25 mouse cellular contexts compared by ENCODE assay signal in genomic region chr19:33851061-33851460, GRCm38 (mm10).
A peak's percentile ranks its signal among the peaks of the same experiment; 100 is the strongest.
DNase-seq lines count a peak whose midpoint lies in the region; ATAC-seq and TF ChIP-seq lines count a peak whose summit lies in the region.
"Had no signal": no experiment of that assay in that cellular context is flagged by ENCODE, and none has a peak within 500 bp of the region (broad histone marks: within the 10 kb centered on the region; RNA-seq: fewer than 3 reads in every experiment).

No protein-coding gene starts in this region.

- no peak overlapping the region for H3K4me3 ChIP-seq in hindbrain, embryonic 13.5 days
- no peak overlapping the region for H3K4me3 ChIP-seq in hindbrain, embryonic 14.5 days (replicated peaks; ENCODE audit: low read length)
- H3K4me3 ChIP-seq in neural tube, embryonic 11.5 days (ENCODE audit: low read depth, low read length): no peak overlapping the region
- H3K4me3 ChIP-seq in neural tube, embryonic 15.5 days (replicated peaks): no peak overlapping the region
- no peak overlapping the region; a peak in 1 of 4 replicates for H3K4me3 ChIP-seq in ES-E14 (ENCODE audit: insufficient read depth in 1 of 2, low read depth in 1 of 2, low read length in 2 of 2, poor library complexity in 1 of 2, severe bottlenecking in 1 of 2)
- H3K4me3 ChIP-seq in forebrain, embryonic 16.5 days (replicated peaks; ENCODE audit: low read length): no peak overlapping the region
- H3K4me3 ChIP-seq: embryonic facial prominence, embryonic 15.5 days; erythroblast, embryonic 14.5 days; forebrain, embryonic 15.5 days; heart, embryonic 13.5 days; intestine, embryonic 15.5 days had no signal

- WGBS in hindbrain, embryonic 13.5 days: 31% methylated on average over 4 of the region's 4 CpGs
- 39% methylated on average over 4 of the region's 4 CpGs for WGBS in hindbrain, embryonic 14.5 days
- WGBS in neural tube, embryonic 11.5 days: 65% methylated on average over 4 of the region's 4 CpGs
- WGBS in neural tube, embryonic 15.5 days: 35% methylated on average over 4 of the region's 4 CpGs
- WGBS in forebrain, embryonic 16.5 days: 44% methylated on average over 4 of the region's 4 CpGs

- in situ Hi-C loops in ES-E14 (cut with MboI; ENCODE audit: low sequenced_read_pairs in 2 of 2, unreplicated experiment in 2 of 2): no loop called here

- no peaks in the 10 kb centered on the region for H3K9me3 ChIP-seq in hindbrain, embryonic 13.5 days
- no peaks in the 10 kb centered on the region for H3K9me3 ChIP-seq in hindbrain, embryonic 14.5 days (ENCODE audit: control insufficient read depth, low read length)
- no peaks in the 10 kb centered on the region for H3K9me3 ChIP-seq in neural tube, embryonic 11.5 days (ENCODE audit: control insufficient read depth, low read length)
- H3K9me3 ChIP-seq in neural tube, embryonic 15.5 days (replicated peaks): no peaks in the 10 kb centered on the region
- H3K9me3 ChIP-seq in ES-E14 (ENCODE audit: control insufficient read depth, insufficient read depth, low read depth, low read length): no peaks in the 10 kb centered on the region
- H3K9me3 ChIP-seq in forebrain, embryonic 16.5 days (ENCODE audit: control insufficient read depth, low read length): no peaks in the 10 kb centered on the region
- H3K9me3 ChIP-seq: embryonic facial prominence, embryonic 15.5 days; forebrain, embryonic 15.5 days; heart, embryonic 13.5 days; intestine, embryonic 15.5 days had no signal

- no peaks in the 10 kb centered on the region for H3K4me1 ChIP-seq in hindbrain, embryonic 13.5 days (replicated peaks)
- H3K4me1 ChIP-seq in hindbrain, embryonic 14.5 days (replicated peaks; ENCODE audit: control insufficient read depth, insufficient read depth, low read length): no peaks in the 10 kb centered on the region
- H3K4me1 ChIP-seq in neural tube, embryonic 11.5 days (ENCODE audit: control insufficient read depth, insufficient read depth, low read length): no peaks in the 10 kb centered on the region
- no peaks in the 10 kb centered on the region for H3K4me1 ChIP-seq in neural tube, embryonic 15.5 days
- peaks cover 2 to 7% of the 10 kb centered on the region in 2 experiments; a peak in 3 of 4 replicates for H3K4me1 ChIP-seq in ES-E14 (ENCODE audit: control insufficient read depth in 2 of 2, insufficient read depth in 2 of 2, low read length in 2 of 2, poor library complexity in 1 of 2)
- H3K4me1 ChIP-seq in forebrain, embryonic 16.5 days (replicated peaks; ENCODE audit: control insufficient read depth, insufficient read depth, low read length): no peaks in the 10 kb centered on the region
- H3K4me1 ChIP-seq: embryonic facial prominence, embryonic 15.5 days; forebrain, embryonic 15.5 days; heart, embryonic 13.5 days; intestine, embryonic 15.5 days had no signal

- DNase-seq in hindbrain, embryonic 14.5 days (ENCODE audit: low spot score): no peak
- DNase-seq in neural tube, embryonic 11.5 days (ENCODE audit: low spot score): peak; percentile 21
- peak; percentile 30 for DNase-seq in ES-E14 (ENCODE audit: low read depth, low spot score)
- DNase-seq in mesoderm, embryonic 11.5 days (ENCODE audit: low read depth, low spot score): peak; percentile 3
- DNase-seq: adrenal gland, adult 8-10 months; adrenal gland, postnatal 36 days; cerebellum, adult 11 months; cerebellum, adult 8-10 months; cerebellum, postnatal 14 days; embryo, embryonic 11 days; gastrocnemius, postnatal 36 days; heart, adult 11 months; heart, postnatal 36 days; kidney, adult 18-20 months had no signal

- H3K27me3 ChIP-seq in hindbrain, embryonic 13.5 days: no peaks in the 10 kb centered on the region
- H3K27me3 ChIP-seq in hindbrain, embryonic 14.5 days (ENCODE audit: control insufficient read depth, insufficient read depth, low read length): no peaks in the 10 kb centered on the region
- H3K27me3 ChIP-seq in neural tube, embryonic 11.5 days (ENCODE audit: control insufficient read depth, insufficient read depth, low read length): no peaks in the 10 kb centered on the region
- no peaks in the 10 kb centered on the region for H3K27me3 ChIP-seq in neural tube, embryonic 15.5 days (replicated peaks)
- no peaks in the 10 kb centered on the region for H3K27me3 ChIP-seq in forebrain, embryonic 16.5 days (replicated peaks; ENCODE audit: control insufficient read depth, insufficient read depth, low read length)
- H3K27me3 ChIP-seq: CH12.LX; embryonic facial prominence, embryonic 15.5 days; forebrain, embryonic 15.5 days; heart, embryonic 13.5 days; intestine, embryonic 15.5 days had no signal

- ATAC-seq in hindbrain, embryonic 13.5 days (ENCODE audit: low FRiP score): 0 out of 2 replicates have a peak, but pooled peaks have one; percentile 39
- no peak for ATAC-seq in hindbrain, embryonic 14.5 days (ENCODE audit: low FRiP score)
- ATAC-seq in neural tube, embryonic 11.5 days (ENCODE audit: insufficient read depth, low FRiP score, low TSS enrichment): peak; percentile 83
- no peak for ATAC-seq in neural tube, embryonic 15.5 days (ENCODE audit: low FRiP score)
- no peak for ATAC-seq in activated CD4-positive, CD25-positive, alpha-beta regulatory T cell, adult 4 months
- no peak for ATAC-seq in forebrain, embryonic 16.5 days
- ATAC-seq: forebrain, embryonic 15.5 days; hindbrain, embryonic 16.5 days; intestine, embryonic 15.5 days had no signal

- H3K27ac ChIP-seq in hindbrain, embryonic 13.5 days: no peak overlapping the region
- H3K27ac ChIP-seq in hindbrain, embryonic 14.5 days: no peak overlapping the region
- no peak overlapping the region for H3K27ac ChIP-seq in neural tube, embryonic 11.5 days (ENCODE audit: low read depth, low read length)
- H3K27ac ChIP-seq in neural tube, embryonic 15.5 days (replicated peaks): no peak overlapping the region
- H3K27ac ChIP-seq in ES-E14 (ENCODE audit: insufficient read depth, low read depth, low read length, poor library complexity, severe bottlenecking): peak overlapping the region; percentile 91
- H3K27ac ChIP-seq in forebrain, embryonic 16.5 days (ENCODE audit: low read length): no peak overlapping the region
- H3K27ac ChIP-seq: embryonic facial prominence, embryonic 15.5 days; forebrain, embryonic 15.5 days; heart, embryonic 13.5 days; intestine, embryonic 15.5 days had no signal

- H3K4me2 ChIP-seq in hindbrain, embryonic 13.5 days: no peak overlapping the region
- no peak overlapping the region for H3K4me2 ChIP-seq in hindbrain, embryonic 14.5 days (replicated peaks)
- no peak overlapping the region for H3K4me2 ChIP-seq in neural tube, embryonic 11.5 days (ENCODE audit: low read depth)
- no peak overlapping the region for H3K4me2 ChIP-seq in neural tube, embryonic 15.5 days
- no peak overlapping the region for H3K4me2 ChIP-seq in forebrain, embryonic 16.5 days (ENCODE audit: low read length)
- H3K4me2 ChIP-seq: embryonic facial prominence, embryonic 15.5 days; forebrain, embryonic 15.5 days; heart, embryonic 13.5 days; intestine, embryonic 15.5 days had no signal

- no peak overlapping the region for H3K9ac ChIP-seq in hindbrain, embryonic 13.5 days
- H3K9ac ChIP-seq in hindbrain, embryonic 14.5 days: no peak overlapping the region
- no peak overlapping the region for H3K9ac ChIP-seq in neural tube, embryonic 11.5 days (ENCODE audit: low read length)
- no peak overlapping the region for H3K9ac ChIP-seq in neural tube, embryonic 15.5 days (replicated peaks)
- no peak overlapping the region for H3K9ac ChIP-seq in ES-E14 (ENCODE audit: insufficient read depth, low read depth, low read length, poor library complexity, severe bottlenecking)
- H3K9ac ChIP-seq in forebrain, embryonic 16.5 days (replicated peaks; ENCODE audit: low read depth, low read length): no peak overlapping the region
- H3K9ac ChIP-seq: embryonic facial prominence, embryonic 15.5 days; forebrain, embryonic 15.5 days; heart, embryonic 13.5 days; intestine, embryonic 15.5 days had no signal

- no peaks in the 10 kb centered on the region for H3K36me3 ChIP-seq in hindbrain, embryonic 13.5 days
- H3K36me3 ChIP-seq in hindbrain, embryonic 14.5 days (replicated peaks; ENCODE audit: control insufficient read depth, insufficient read depth): no peaks in the 10 kb centered on the region
- H3K36me3 ChIP-seq in neural tube, embryonic 11.5 days (ENCODE audit: control insufficient read depth, insufficient read depth, low read length): no peaks in the 10 kb centered on the region
- H3K36me3 ChIP-seq in neural tube, embryonic 15.5 days: no peaks in the 10 kb centered on the region
- no peaks in the 10 kb centered on the region for H3K36me3 ChIP-seq in ES-E14 (ENCODE audit: control insufficient read depth, insufficient read depth, low read length, poor library complexity, severe bottlenecking)
- H3K36me3 ChIP-seq in forebrain, embryonic 16.5 days (ENCODE audit: control insufficient read depth, insufficient read depth): no peaks in the 10 kb centered on the region
- H3K36me3 ChIP-seq: embryonic facial prominence, embryonic 15.5 days; forebrain, embryonic 15.5 days; heart, embryonic 13.5 days; intestine, embryonic 15.5 days had no signal

TF ChIP-seq in ES-E14, 5 proteins besides CTCF, POLR2A, EP300 and RAD21:
- TF ChIP-seq HCFC1 (IDR thresholded peaks at IDR 0.05; ENCODE audit: borderline replicate concordance, insufficient read depth, low read length) (no peak), ZC3H11A (IDR thresholded peaks at IDR 0.05; ENCODE audit: borderline replicate concordance, low read depth, low read length) (no peak), CHD2 (IDR thresholded peaks at IDR 0.05; ENCODE audit: low read depth, low read length) (no peak), MAFK (IDR thresholded peaks at IDR 0.05; ENCODE audit: insufficient read depth, low read depth, low read length) (no peak), ZNF384 (IDR thresholded peaks at IDR 0.05; ENCODE audit: low read depth, low read length) (no peak)

Comparison
In these comparisons a context has a peak if more than half of its experiments do, and no peak if none do; other contexts are left out.
1. ATAC-seq: peak in hindbrain, embryonic 13.5 days (single experiment) and neural tube, embryonic 11.5 days (single experiment); none in hindbrain, embryonic 14.5 days (single experiment), neural tube, embryonic 15.5 days (single experiment), activated CD4-positive, CD25-positive, alpha-beta regulatory T cell, adult 4 months (single experiment) and forebrain, embryonic 16.5 days (single experiment).